Mouse (Mus musculus) kidney, postnatal 36 days (tissue): ENCODE results near the gene Cib1.
A peak's percentile ranks its signal among the peaks of the same experiment; 100 is the strongest.

Experiments
- DNase-seq, 2 experiments: peaks; one replicate each; pipeline ENCODE4 v3.0.0; 2021 to 2022; ENCODE audit warnings: mixed read lengths in 2 of 2

The Cib1 gene

DNA sequence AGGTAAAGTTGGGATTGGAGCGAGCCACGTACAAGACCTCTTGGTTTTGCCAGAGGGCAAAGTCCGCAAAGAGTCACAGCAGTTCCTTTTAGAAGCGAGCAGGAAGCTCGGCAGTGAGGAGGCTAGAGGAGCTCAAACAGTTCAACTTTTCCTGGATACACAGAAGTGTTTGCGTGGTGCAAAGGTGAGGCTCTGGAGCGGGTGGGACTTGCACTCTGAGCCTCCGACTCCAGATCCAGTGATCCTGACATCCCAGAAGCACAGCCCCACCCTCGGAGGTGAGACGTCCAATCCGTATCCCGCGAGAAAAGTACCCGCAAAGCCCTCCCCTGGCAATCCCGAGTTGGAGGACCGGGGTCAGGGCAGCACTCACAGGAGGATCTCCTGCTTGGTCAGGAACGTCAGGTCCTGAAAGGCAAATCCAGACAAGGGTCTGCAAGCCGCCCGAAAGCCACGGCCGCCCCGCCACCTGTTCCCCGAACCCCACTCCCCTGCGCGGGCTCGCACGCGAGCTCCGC lies 583 bp downstream of the Cib1 start:
- DNase-seq: peak; percentile 79 to 82

DNA sequence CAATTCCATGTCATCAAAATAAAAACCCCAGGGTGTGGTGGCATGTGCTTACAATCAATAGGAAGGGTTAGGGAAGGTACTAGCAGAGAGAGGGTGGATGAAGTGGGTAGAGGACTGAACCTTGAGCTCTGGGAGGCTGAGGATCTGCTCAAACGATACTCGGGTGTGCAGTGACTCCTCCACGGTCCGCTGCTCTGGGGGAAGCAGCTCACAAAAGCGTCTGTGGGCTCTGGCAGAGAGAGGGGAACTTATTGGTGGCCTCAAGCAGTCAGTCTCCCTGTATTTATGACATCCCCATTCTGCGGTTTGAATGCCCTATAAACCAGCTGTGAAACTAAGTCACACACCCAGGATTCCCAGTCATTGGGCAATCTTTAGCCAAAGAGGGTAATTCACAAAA lies 2.4 kb downstream of the Cib1 start:
- DNase-seq: peak; percentile 36 to 62

DNA sequence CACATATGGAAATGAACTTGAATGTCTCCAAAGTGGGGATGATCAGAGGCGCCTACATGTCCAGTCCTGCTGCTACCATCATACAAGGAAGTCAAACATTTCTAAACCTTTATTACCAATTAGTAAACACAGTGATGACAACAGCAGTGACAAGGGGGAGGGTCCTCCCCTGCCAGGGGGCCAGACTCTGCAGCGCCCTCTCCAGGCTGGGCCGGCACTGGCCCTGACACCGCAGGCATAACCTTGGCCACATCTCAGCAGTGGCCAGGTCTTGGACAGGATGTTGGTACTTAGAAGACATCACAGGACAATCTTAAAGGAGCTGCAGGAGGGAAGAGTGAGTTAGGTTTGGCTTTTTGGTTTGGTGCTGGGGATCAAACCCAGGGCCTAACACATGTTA lies 5.5 kb downstream of the Cib1 start:
- DNase-seq: no peak

DNA sequence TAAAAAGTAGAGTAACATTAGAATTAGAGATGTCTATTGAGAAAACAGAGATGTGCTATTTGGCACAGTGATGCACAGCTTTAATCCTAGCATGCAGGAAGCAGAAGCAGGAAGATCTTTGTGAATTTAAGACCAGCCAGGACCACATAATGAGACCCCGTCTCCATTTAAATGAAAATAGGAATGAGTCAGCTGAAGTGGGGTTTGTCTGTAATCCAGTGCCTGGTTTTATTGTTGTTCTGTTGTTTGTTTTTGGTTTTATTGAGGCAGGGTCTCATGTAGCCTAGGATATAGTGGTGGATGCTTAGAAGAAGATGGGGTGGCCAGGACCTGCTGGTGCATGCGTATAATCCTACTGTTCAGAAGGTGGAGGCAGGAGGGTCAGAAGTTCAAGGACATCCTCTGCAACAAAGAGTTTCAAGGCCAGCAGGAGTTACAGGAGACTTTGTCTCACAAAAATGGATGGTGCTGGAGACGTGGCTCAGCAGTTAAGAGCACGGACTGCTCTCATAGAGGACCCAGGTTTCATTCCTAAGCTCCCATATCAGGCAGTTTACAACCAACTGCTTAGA lies 11.3 kb downstream of the Cib1 start:
- DNase-seq: no peak

DNA sequence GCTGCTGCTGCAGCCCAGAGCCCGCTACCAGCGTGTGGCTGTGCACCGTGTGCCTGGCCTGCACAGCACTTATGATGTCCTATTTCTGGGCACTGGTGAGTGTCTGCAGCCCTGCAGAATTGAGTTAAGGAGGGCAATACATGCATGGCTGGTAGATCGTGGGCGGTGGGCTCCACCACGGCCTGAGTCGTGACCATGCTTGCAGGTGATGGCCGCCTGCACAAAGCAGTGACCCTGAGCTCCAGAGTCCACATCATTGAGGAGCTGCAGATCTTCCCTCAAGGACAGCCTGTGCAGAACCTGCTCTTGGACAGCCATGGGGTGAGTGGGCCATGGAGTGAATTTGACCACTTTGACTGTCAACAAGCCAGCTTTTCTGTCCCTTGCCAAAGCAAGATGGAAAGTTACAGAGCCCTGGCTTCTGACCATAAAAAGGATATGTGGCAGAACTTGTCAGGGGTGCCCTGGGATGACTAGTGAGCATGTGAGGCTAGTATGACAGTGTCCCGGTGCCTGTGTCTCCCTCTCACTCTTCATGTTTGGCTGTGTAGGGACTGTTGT lies 12.3 kb downstream of the Cib1 start:
- DNase-seq: no peak

DNA sequence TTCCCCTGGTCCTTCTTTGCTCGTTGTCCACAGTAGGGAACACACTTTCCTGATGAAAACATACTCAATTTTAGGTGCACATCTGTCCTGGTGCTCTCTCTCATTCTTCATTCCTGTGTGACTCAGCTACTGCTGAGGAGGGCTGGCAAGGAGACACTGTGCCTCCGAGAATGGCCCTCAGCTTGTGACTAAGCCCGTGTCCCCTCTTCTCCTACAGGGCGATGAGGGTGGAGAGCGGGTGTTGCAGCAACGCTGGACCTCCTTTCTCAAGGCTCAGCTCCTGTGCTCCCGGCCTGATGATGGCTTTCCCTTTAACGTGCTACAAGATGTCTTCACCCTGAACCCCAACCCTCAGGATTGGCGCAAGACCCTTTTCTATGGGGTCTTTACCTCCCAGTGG lies 13.9 kb downstream of the Cib1 start:
- DNase-seq: no peak

DNA sequence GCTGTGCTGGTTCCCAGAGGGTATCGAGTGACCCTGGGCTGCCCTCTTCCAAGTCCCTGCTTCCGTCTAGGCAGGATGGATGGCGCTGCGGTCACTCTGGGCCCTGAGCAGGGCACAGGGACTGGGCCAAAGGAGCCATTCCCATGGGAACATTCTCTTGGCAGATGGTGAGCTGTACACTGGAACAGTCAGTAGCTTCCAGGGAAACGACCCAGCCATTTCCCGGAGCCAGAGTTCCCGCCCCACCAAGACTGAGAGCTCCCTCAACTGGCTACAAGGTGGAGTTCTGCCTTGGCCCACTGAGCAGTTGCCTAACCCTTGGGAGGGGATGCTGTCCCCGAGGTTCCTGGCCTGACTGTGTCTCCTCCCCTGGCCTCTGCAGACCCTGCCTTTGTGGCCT lies 16.0 kb downstream of the Cib1 start:
- peak; percentile 60 to 74 for DNase-seq

DNA sequence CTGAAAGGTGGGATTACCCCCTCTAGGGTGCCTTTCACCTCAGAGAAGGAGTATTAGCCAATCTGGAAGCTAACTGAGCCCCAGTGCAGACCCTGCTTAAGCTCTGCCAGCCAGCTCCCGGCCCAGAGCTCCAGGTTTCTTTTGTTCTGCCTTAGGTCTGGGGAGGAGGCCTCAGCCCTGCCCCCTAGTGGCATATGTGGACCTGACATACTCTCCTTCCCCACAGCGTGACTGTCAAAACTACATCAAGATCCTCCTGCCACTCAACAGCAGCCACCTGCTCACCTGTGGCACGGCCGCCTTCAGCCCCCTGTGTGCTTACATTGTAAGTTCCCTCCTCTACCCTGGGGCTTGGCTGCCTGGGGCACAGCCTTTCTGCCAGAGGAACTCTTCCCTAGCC lies 17.2 kb downstream of the Cib1 start:
- DNase-seq: peak; percentile 73 to 89

DNA sequence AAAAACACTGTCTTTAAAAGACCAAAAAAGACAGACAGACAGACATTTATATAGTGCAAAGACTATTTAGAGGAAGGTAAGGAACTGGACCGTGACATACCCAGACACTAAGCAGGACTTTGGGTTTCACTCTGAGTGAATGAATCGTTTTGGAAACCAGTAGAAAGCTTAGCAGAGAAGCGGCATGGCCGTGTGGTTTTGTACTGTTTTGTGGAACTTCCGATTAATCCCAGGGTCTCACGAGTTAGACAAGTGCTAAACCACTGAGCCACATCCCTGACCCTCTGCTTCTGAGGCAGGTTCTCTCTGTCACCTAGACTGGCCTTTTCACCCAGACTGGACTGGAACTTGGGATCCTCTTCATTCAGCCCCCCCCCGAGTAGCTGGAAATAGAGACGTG lies 18.2 kb downstream of the Cib1 start:
- no peak for DNase-seq

DNA sequence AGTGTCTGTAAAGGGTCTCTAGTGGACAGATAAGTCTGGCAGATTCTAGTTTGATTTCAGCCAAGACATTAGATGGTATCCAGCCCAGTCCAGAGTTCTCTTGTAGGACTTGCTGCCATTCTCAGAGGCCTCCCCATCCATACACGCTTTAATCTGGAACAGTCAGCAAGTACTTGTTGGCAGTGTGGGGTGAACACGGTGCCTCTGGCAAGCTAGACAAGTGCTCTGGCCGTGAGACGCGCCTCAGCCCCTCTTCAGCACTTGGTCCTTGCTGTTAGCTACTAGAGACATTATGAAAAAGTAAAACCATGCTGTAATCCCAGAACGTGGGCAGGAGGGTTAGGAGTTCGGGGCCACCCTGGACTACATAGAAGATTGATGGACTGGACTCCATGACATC lies 19.0 kb downstream of the Cib1 start:
- no peak for DNase-seq

DNA sequence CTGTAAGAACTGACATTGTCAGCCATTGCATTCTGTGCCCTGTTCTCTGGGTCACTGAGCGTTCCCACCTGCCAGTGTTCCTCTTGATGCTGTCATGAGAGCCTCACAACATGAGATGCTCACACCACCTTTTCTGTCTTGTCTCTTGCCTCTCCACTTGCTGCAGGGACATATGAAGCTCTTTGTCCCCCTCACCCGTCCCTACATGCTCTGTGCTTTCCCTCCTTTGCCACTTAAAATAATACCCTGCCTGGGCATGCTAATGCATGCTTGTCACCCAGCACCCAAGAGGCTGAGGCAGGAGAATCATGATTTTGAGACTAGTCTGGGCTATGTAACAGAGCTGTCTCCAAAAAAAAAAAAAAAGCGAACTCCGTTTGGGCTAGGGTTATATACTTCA lies 21.6 kb downstream of the Cib1 start:
- DNase-seq: no peak

DNA sequence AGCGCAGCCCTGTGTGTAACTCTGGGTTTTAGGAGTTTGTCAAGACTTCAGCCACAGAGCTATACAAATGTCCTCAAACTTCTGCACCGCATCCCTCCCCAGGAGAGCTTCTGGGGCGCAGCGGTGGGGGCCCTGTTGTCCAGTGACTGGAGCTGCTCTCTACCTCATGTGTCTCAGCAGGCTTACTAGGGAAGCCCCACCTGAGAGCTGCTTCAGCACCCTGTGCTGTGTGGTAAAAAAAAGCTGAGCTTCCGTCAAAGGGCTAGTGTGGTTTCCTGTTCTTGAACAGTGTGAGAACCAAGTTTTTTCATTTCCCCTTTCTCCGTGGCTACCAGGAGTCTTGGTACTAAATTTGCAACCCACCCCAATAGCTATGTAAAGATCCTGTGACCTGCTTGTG lies 22.9 kb downstream of the Cib1 start:
- DNase-seq: no peak

DNA sequence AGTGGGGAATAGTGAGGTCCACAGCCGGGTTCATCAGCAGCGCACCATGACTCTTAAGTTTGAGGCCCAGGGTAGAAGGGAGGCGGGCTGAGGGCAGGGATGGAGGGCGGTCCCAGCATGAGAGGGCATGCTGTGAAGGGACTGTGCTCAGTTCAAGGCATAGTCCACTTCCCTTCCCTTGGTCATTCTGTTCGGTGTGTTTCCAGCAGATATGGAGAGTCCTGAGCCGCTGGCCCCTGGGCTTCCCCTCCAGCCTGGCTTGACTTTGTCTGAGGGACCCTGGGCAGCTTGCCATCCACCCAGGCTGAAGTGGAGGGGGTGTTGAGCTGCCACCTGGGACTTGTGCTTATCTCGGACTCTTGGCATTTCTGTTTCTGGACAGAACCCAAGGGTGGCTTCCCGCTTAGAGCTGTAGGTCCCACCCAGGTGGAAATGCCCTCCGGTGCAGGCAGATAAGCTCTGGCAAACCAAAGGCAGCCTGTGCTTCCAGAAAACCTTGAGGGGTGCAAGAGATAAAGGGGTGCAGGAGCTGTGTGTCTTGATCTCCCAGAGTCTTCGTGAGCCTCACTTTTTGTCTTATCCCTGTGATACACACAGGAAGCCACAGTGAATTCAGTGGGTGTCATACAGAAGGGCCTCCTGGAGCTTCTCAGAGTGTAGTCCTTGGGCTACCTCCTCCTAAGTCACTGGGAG lies 23.7 kb downstream of the Cib1 start:
- DNase-seq: peak; percentile 65 to 70

DNA sequence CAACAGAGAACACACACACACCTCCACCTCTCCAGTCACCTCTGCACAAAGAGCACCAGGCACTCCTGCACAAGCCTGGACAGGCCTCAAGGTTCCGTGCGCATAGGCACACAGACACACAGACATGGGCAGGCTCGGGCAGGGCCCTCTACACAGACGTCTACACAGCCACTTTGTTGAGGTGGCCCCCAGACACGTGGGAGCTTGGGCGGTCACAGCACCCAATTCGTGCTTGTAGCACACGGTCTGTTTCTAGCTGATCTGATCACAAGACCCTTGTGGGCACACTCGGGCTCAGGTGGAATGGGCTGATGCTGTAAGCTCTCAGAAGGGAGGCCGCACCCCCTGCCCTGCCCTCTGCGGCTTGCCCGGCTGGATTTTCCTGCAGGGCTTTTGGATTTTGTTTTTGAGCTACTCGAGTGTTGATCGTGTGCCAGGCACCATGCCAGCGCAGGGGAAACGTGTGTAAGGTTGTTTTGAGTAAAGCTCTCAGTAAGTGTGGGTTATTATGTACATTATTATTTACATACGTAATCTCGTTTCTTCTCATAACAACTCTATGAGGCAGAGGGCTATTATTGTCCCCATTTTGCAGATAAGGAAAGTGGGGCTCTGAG lies 24.5 kb downstream of the Cib1 start:
- DNase-seq: peak in 1 of 2 experiments; percentile 64

DNA sequence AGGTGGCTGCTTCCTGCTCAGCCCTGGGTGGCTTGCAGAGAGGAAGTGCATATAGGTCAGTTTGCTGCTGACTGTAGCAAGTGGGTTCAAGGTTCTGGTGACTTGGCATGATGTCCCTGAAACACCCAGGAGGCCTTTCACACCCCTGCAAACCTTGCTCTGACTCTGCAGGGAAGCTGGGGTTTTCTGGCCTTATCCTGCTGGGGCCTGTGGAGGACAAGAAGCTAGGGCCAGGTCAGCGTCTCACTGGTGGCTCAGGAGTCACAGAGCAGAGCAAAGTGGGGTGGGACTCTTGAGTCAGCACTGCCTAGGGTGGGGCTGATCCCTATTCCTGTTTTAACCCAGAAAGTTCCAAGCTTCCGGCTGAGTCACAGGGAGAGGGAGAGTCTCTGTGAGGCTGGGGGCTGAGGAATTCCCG lies 25.3 kb downstream of the Cib1 start:
- peak; percentile 72 to 84 for DNase-seq

DNA sequence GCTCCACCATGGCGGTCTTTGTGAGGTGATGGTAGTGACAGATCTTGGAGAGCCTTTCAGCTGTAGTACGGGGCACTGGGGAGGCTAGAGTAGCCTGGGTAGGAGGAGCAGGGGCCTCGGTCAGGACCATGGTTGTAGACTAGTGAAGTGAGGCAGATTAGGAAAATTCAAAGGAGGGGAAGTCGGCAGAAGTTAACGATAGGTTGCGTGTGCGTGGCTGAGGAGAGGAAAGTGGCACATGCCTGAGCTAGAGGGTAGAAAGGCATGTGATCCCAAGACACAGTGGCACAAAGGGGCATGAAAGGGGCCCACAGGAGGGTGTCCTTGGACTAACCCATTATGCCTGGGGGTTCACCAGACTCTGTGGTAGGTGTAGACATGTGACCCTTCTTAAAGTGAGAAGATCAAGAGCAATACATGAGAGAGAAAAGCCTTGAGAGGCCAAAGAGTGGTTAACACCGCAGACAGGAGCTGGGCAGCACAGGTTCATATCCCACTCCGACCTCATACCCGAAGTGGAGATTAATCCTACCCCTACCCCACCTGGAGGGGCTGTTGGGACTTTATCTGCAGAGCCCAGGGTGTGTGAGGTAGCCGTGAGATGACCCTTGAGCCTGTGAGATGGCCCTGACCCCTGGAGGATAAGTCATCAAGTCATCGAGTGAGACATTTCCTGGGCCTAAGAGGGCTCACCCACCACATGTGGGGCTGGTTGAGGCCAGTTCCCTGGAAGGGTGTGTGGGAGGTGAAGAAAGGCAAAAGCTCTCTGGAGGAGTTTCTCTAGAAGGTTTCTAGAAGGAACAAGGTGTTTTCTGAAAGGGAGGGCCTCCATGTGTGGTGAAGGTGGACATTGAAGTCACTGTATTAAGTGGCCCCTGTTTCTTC lies 26.7 kb downstream of the Cib1 start:
- DNase-seq: no peak

DNA sequence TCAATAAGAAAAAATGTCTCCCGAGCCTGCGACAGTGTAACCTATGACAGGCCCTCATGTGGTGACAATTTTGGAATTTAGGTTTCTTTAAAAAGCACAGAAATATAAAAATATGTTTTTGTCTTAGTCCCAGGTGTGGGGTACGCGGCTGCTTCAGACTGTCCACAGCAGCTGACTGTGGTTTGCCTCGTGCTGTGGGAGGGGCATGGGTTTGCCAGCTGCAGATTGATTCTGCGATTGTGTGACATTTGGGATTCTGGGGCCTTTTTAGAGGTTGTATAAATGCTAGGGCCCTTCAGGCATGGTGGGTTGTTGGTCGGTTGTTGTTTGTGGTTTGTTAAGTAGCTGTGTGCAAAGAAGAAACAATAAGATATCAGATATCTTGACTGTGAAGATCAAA lies 27.7 kb downstream of the Cib1 start:
- DNase-seq: no peak

DNA sequence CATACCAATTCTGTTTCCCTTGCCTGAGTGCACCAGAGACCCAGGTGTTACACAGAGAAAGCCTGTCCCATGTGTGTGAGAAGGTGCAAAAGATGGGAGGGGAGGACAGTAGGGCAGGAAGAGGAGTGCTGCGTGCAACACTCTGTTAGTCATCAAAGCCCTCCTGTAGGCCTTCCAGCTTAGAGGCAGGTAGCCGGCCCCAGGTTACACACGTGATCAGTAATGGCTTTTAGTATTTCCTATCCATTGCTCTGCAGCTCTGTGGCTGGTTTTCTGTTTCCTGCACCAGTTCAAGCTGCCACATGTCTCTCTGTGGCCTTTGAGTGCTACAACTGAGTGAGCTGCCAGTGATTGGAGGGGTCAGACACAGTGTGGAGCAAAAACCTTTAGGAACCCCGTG lies 28.3 kb downstream of the Cib1 start:
- DNase-seq: no peak

DNA sequence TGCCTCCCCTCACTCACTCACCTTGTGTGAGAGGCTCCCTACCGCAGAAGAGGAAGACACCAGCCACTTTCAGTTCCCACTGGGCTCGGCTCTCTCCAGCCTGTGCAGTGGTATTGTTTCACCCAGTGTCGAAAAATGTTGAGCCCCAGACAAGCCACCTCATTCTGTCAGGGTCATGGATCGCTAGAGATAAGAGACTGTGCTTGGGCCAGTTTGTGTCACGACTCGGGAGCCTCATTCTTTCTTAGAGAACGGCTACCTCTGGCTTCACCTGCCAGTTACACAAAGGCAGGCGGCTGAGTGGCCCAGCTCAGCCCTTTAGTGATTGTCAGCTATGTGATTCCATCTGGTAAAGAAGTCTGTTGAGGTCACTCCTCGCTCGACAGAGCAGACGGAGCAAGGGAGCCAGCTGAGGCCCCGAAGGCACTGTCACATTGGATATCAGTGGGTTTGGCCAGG lies 28.9 kb downstream of the Cib1 start:
- no peak for DNase-seq

DNA sequence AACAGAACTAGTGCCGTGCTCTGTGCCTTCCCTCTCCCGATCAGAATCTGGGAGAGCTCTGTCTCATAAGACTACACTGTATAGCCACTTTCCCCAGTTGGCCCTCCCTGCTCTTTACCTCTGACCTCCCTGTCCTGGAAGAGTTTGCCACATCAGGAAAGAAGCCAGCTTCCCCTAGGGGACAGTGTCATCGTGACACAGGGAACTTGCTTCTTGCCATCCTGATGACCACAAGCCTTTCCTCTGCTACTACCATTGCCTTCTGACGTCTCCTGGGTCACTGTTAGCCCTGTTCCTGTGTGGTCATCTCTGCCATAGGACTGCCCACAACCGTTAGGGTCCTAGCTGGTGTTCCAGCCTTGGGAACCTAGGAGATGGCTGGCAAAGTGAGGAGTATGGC lies 29.7 kb downstream of the Cib1 start:
- DNase-seq: no peak

DNA sequence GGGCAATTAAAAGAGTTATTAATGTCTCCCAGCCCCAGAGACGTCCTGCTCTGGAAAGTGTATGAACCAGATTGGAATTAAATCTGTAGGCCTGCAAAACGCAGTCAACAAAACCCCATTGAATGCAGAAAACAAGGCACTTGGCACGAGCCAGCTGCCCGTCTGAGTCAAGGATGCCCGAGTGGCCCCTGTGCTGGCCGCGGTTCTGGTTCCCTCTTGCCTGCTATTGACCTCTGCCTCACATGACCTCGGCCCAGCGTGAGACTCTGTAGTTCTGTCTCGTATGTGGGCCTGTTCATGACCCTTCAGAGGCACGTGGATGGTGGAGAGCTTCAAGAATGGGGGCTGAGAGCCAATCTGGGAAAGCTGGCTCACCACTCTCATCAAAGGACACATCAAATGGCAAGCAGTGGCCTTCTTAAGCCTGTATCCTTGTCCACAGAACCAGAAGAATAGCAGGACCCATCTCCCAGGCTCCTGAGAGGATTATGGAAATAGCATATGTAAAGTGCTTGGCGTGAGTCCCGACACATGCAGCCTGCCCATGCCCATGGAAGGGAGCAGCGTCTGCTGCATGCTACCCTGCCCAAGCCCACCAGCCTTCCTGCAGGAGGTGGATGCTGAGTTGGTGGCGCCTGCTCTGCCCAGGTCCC lies 30.6 kb downstream of the Cib1 start:
- peak; percentile 54 to 60 for DNase-seq

DNA sequence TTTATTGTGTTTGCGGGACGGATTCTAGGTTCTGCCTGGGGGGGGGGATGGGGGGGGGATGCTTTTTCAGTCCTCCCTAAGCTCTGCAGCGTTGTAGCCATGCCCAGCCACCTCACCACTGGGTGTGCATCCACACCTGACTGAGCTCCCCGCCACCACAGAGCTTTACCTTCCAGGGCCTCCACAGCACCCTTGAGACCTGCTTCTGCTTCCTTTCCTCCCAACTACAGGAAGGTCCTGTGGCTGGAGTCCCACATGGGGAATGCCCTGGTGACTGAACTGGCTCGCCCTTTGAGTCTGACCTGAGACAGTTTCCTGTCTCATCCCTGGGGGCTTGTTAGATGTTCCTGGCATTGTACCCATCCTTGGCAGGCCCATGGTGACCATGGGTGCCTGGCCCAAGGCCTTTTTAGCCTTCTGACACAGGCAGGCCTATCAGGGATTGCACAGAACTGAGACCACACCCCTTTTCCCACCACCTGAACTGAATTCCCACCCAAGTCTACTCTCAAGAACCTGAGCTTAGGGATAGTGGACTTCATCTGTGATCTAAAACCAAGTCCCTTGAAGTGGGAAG lies 31.6 kb downstream of the Cib1 start:
- no peak for DNase-seq
